Mouse (Mus musculus): ENCODE measurements around the gene Spen. TPM values are rescaled to one million over a fixed set of nuclear protein-coding genes. Genes with fewer than 3 reads are reported as not detected.

Gene Spen
- total RNA-seq, 2 experiments from 2014 or later: 49.4 to 53.7 TPM

DNA sequence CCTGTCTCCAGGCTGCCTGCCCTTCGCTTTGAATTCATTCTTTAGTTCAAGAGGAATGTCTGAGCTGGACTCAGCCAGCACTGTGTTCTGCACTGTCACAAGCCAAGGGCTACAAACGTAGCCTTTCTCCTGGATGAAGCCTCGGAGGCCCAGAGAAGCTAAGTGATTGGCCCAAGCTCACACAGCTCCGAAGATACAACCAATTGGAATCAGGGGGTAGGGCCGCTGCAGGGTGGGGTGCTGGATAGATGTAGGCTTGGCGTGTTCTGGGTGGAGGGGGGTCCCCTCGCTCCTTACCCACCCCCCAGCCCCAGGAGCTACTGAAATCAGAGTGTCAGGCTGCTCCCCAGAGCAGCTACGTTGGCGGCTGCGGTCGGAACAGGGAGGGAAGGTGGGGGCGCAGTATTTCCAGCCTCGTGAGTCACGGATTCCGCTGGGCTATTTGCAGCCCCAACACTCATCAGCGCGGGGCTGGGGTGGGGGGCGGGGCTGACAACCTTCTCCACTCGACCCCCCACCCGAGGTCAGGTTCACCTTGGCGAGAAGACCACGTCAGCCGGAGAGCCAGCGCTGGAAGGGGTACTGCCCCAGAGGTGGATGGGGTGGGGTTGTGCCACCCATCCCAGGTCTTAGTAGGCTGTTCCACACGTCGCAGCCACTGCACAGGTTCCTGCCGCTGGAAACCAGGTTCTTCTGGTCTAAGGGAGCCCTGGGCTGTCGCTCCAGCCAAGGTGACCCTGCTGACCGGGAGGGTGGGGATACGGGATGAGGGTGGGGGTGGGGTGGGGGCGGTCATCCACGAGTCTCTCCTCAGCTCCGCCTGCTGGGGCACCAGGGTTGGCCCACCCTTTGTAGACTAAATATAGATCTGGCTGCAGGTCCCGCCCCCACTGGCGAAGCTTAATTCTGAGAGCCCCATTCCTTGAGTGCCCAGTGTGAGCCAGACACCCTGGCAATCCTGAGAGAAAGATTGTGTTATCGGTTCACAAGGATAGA, 112.6 kb downstream of the Spen start:
- no peak for DNase-seq (ENCODE audit: low spot score in 2 of 2)

DNA sequence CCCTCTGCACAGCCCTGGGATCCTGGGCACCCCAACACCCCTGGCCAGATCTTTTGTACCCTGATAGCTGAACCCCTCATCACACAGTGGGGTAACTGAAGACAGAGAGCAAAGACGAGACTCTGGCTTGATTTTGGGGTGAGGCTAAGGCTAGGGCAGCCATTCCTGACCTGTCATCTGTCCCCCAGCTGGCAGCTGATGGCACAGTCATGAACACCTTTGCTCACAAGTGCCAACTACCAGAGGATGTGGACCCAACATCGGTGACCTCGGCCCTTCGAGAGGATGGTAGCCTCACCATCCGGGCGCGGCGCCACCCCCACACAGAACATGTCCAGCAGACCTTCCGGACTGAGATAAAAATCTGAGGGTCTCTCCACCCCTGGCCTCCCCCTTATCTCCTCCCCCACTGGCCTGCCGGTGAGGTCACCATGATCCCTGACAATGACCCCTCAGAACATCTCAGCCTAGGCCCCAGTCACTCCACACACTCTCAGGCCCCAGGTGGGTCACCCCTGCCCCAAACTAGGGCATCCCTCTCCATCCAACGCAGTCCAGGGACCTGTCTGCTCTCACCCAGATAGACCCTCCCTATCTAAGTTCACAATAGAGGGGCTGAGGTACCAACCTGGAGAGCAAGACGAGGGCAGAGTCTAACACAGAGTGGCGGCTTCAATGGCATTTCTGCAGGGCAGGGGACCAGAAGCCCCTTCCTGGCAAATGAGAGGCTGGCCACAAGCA, 114.5 kb downstream of the Spen start:
- DNase-seq (ENCODE audit: low spot score in 2 of 2): no peak

DNA sequence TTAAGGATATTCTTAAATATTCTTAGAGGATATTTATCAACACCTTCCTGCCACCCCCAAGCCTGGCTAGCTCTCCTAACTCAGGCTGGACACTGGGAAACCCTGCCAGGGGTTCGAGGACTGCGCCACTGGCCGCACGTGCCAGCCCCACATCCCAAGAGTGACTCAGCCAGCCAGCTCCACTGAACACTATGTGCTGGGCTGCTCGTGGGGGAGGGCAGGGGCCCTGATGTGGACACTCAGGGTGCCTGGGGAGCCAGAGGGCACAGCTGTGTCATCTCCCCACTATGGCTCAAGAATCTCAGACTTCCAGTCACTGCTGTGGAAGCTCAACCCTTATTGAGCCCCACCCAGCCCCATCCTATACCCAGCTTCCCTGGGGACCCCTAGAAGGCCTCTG, 115.1 kb downstream of the Spen start:
- DNase-seq (ENCODE audit: low spot score in 2 of 2): no peak

DNA sequence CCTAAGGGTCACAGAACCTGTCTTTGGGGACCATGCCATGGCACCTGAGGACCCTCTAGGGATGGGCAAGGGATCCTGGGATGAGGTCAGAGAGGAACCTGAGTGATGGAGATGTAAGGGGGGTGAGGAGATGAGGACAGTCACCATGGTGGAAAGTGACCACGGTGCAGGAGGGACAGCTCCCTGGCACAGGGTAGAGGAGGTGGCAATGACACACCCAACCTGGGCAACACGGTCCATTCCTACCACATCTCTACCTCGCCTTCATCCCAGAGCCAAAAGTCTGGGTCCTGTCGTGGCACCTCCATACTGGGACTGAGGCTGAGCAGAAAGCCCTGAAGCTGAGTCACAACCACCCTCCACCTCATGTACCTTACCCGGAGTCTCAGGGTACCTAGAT, 115.6 kb downstream of the Spen start:
- no peak for DNase-seq (ENCODE audit: low spot score in 2 of 2)

DNA sequence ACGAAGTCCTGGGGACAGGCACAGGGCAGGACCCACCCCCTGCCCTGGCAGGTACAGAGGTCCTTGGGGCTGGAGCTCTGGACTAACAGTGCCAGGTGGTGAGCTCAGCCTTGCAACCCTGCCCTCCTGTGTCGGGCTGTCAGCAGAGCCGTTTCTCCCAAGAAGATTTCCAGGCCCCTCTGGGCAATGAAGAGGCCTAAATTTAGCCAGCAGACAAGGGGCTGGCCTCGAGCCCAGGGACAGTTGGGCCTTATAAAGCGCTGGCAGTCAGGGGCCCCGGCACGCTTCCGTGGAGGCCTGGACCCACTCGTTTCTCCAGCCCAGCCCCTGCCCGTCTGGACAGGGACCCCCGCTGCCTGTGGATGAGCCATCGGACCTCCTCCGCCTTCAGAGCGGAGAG, 117.0 kb downstream of the Spen start:
- no peak for DNase-seq (ENCODE audit: low spot score in 2 of 2)

DNA sequence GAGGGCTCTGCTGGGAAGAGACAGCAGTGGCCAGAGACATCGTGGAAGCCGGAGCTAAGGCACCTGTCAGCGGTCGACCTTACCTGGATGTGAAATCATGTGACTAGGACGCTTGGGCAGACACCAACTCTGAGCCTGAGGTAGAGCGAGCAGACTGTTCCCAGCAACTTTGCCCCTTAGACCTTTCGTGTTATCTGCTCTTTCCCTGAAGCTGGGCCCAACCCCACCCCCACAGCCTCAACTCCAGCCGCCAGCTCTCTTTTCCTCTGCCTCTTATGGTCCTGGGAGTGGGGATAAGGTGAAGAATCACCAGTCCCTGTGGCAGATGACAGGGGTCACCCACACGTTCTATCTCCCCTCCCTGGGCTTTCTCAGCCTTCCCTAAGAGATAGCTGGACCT, 117.5 kb downstream of the Spen start:
- no peak for DNase-seq (ENCODE audit: low spot score in 2 of 2)

DNA sequence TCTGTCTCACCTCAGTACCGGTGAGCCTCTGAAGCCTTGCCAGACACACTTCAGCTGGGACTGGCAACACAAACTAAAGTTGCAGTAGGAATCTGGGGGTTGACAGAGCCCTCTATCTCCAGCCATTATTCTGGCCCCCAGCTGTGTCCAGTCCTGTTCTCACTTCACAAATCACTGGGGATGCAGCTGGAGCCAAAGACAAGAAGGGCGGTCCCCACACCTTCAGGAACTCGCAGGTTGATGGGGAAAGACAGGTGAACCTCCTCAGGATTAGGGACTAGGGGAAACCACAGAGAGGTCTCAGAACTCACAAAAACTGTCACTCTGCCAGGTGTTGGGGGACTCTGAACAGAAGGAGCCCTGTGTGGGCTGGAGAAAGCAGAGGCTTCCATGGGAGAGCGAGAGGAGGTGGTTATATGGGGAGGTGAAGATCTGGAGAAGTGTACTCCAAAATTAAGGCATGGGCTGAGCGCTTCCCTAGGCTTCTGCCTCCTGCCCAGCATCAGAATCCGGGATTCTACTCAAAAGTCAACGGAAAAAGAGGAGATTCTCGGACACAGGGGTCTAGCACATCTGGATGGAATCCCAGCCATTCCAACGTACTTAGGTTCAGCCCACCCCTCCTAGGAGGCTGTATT, 118.1 kb downstream of the Spen start, which contains the start of gene Hspb7:
Gene Hspb7, plus strand, starts transcription at position 588 of the 638 bp plus-strand sequence.
- no peak for DNase-seq (ENCODE audit: low spot score in 2 of 2)

DNA sequence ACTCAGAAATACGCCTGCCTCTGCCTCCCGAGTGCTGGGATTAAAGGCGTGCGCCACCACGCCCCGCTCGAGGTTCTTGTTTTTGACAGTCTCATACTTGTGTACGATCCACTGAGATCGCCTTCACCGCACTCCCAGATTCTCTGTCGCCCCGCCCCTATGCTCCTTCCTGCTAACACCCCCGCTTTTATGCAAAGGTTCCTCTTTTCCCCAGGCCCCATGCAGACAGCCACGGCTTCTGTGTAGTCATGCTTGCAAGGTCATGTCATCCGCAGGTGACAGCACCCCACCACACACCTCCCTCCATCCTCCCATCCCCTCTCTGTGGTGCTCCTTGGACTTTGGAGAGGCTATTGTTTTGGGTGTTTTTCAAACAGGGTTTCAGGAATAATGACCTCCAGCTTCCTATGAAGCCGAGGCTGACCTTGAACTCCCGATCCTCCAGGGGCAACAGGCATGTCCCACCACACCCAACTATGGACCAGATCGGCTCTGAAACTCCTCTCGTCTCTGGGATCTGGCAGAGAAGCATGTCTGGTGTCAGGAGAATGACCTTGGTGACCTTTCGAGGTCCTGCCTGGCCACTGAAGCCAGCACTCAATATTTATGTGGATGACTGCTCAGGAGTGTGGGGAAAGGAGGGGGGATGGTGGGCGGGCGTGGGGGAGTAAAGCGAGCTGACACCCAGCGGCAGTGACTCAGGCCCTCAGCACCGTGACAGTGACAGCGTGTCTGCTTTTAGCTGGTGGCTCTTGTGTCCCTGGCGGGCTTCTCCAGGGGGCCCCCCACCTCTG, 118.8 kb downstream of the Spen start:
- DNase-seq (ENCODE audit: low spot score in 2 of 2): no peak

Other genes with a start within 250 kb of the Spen start
- gene Epha2, start 237.4 kb downstream of the Spen start, total RNA-seq (2021): 10 to 100 TPM; 12.0 to 18.1 TPM
- 1 to 10 TPM; 1.3 to 2.4 TPM for gene Fam131c, start 170.4 kb downstream of the Spen start, total RNA-seq (2021)
- gene Clcnka, start 139.9 kb downstream of the Spen start, total RNA-seq (2021): not detected
- not detected for gene Clcnkb, start 122.6 kb downstream of the Spen start, total RNA-seq (2021)
- gene Hspb7, start 117.8 kb downstream of the Spen start, total RNA-seq (2021): under 1 TPM; 0.20 to 0.86 TPM
- under 1 TPM in 1 of 2 experiments, not detected in 1; 0.35 TPM for gene Srarp, start 102.5 kb downstream of the Spen start, total RNA-seq (2021)
- gene Zbtb17, start 93.9 kb downstream of the Spen start, total RNA-seq (2021): 10 to 100 TPM; 18.6 to 20.5 TPM
- gene Fblim1, start 67.5 kb upstream of the Spen start, total RNA-seq (2021): 10 to 100 TPM in 1 of 2 experiments, 1 to 10 TPM in 1; 6.8 to 13.0 TPM
- gene Tmem82, start 80.0 kb upstream of the Spen start, total RNA-seq (2021): 1 to 10 TPM; 1.1 to 2.8 TPM
- 10 to 100 TPM in 1 of 2 experiments, 1 to 10 TPM in 1; 3.5 to 10.3 TPM for gene Slc25a34, start 85.2 kb upstream of the Spen start, total RNA-seq (2021)
- gene Plekhm2, start 126.3 kb upstream of the Spen start, total RNA-seq (2021): 10 to 100 TPM; 62.9 to 70.8 TPM
- not detected for gene Rsc1a1, start 147.0 kb upstream of the Spen start, total RNA-seq (2021)
- 10 to 100 TPM; 52.1 to 71.7 TPM for gene Ddi2, start 184.8 kb upstream of the Spen start, total RNA-seq (2021)
- 10 to 100 TPM; 10.4 to 42.7 TPM for gene Agmat, start 208.1 kb upstream of the Spen start, total RNA-seq (2021)

Data from adrenal gland, adult 18-20 months (tissue).